Mouse (Mus musculus): ENCODE measurements around the gene Fam102b.

- TF ChIP-seq EP300 (IDR thresholded peaks at IDR 0.05; ENCODE audit: low read depth), result no peak
- TF ChIP-seq CTCF (IDR thresholded peaks at IDR 0.05; ENCODE audit: low read depth), result no peak
Observed at GRCm38 (mm10) chr3:109046428-109046827, 19.0 kb upstream of the Fam102b start.

All from liver, embryonic 14.5 days (tissue).